Mouse (Mus musculus): ENCODE results near the gene Ttc30a2.

- no peak for TF ChIP-seq MAFK (IDR thresholded peaks at IDR 0.05; ENCODE audit: insufficient read depth, low read depth, low read length)
- TF ChIP-seq HCFC1 (IDR thresholded peaks at IDR 0.05; ENCODE audit: borderline replicate concordance, insufficient read depth, low read length), result no peak
- TF ChIP-seq CHD2 (IDR thresholded peaks at IDR 0.05; ENCODE audit: low read depth, low read length), result no peak
Observed at GRCm38 (mm10) chr2:75929141-75929540, 48.8 kb downstream of the Ttc30a2 start.
